Mouse (Mus musculus): Measurements from ENCODE around the gene Mtf2. TPM values are rescaled to one million over a fixed set of nuclear protein-coding genes. Genes with fewer than 3 reads are reported as not detected.
"Not testable (repeated sequence)": the region's sequence is repeated elsewhere in the genome, so short reads cannot be mapped to it uniquely, and the experiment has no call there.

The Mtf2 gene
- polyA plus RNA-seq, 1 experiment from 2014 or later: 83.8 TPM

DNA sequence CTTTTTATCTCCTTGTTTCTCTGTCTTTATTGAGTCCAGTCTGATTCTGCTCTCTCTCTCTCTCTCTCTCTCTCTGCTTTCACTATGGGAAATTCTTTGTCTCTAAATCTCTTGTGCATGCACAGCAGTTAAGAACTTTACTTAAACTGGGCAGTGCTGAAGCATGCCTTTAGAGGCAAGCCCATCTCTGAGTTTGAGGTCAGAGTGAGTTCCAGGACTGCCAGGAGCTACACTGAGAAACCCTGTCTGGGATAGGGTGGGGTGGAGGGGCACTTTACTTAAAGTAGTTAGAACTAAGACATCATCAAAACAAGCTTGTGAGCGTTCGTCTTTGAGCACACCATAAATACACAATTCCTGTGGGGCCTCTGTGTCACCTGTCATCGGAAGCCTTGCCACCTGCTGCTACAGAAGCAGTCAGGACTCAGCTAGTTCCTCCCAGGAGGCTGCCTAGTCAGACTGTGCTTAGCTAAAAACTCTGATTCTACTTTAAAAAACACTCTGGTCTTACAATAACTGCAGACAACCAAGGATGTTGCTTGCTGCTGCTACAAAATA lies 15.7 kb upstream of the Mtf2 start:
- Histone ChIP-seq H3K4me3 (replicated peaks) (no peak overlapping the region), H3K36me3 (no peaks in the 10 kb centered on the region)
- no peak for ATAC-seq (ENCODE audit: low FRiP score)

DNA sequence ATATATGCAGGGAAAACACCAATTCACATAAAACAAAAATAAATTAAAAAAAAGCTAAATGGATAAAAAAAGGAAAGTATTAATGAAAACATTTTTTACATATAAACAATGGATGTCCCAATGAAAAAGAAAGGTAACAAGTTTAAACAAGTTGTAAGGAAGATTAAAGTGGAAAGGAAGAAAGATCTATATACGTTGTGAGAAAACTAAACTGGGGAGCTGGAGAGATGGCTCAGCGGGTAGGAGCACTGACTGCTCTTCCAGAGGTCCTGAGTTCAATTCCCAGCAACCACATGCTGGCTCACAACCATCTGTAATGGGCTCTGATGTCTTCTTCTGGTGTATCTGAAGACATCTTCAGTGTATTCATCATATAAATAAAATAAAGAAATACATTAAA lies 14.4 kb upstream of the Mtf2 start:
- no peak overlapping the region for H3K27ac ChIP-seq (replicated peaks)
- no peak for ATAC-seq (ENCODE audit: low FRiP score)

More for the DNA sequence above, 15.7 kb upstream of the Mtf2 start:
- Histone ChIP-seq H3K27me3 (replicated peaks) (no peaks in the 10 kb centered on the region), H3K4me1 (no peaks in the 10 kb centered on the region), H3K9ac (replicated peaks) (no peak overlapping the region), H3K27ac (replicated peaks) (no peak overlapping the region), H3K4me2 (no peak overlapping the region), H3K9me3 (replicated peaks) (no peaks in the 10 kb centered on the region)
- WGBS: 8% methylated on average over 3 of the region's 3 CpGs

GRCm38 (mm10) chr5:108051727-108052126 lies 13.7 kb upstream of the Mtf2 start:
- H3K9ac ChIP-seq (replicated peaks); H3K4me2 ChIP-seq; H3K27me3 ChIP-seq (replicated peaks); H3K4me1 ChIP-seq; ATAC-seq (ENCODE audit: low FRiP score); H3K9me3 ChIP-seq (replicated peaks); H3K4me3 ChIP-seq (replicated peaks); H3K27ac ChIP-seq (replicated peaks); H3K36me3 ChIP-seq: not testable (repeated sequence)
- 95% methylated on average over 9 of the region's 9 CpGs for WGBS

More for the DNA sequence above, 14.4 kb upstream of the Mtf2 start:
- no peak overlapping the region for H3K4me3 ChIP-seq (replicated peaks)
- WGBS: 85% methylated on average over 2 of the region's 2 CpGs
- H3K9me3 ChIP-seq (replicated peaks): no peaks in the 10 kb centered on the region
- no peak overlapping the region for H3K9ac ChIP-seq (replicated peaks)
- no peaks in the 10 kb centered on the region for H3K4me1 ChIP-seq
- no peak overlapping the region for H3K4me2 ChIP-seq
- H3K27me3 ChIP-seq (replicated peaks): no peaks in the 10 kb centered on the region
- no peaks in the 10 kb centered on the region for H3K36me3 ChIP-seq

GRCm38 (mm10) chr5:108052200-108052599 lies 13.3 kb upstream of the Mtf2 start:
- Histone ChIP-seq H3K4me2 (no peak overlapping the region), H3K4me3 (replicated peaks) (no peak overlapping the region), H3K9me3 (replicated peaks) (no peaks in the 10 kb centered on the region), H3K4me1 (no peaks in the 10 kb centered on the region), H3K27ac (replicated peaks) (no peak overlapping the region), H3K27me3 (replicated peaks) (no peaks in the 10 kb centered on the region), H3K9ac (replicated peaks) (no peak overlapping the region), H3K36me3 (no peaks in the 10 kb centered on the region)
- ATAC-seq (ENCODE audit: low FRiP score): no peak
- WGBS: 89% methylated on average over 1 of the region's 1 CpGs

DNA sequence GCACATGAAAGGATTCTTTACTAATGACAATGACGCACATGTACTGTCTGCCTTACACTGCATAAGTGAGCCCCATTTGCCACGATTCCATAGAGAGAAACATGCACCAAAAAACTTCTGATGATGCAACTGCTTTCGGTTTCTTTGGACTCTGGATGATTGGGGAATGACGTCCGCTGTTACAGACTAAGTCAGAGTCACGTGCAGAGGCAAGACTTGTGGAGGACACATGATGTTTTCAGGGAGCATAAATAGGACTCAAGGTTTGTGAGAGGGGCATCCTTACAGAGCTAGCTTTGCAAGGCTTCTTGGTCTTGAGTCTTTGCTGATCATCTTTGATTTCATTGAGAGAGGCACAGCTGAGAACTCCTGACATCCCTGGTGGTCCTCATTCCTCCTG lies 11.9 kb upstream of the Mtf2 start:
- no peak overlapping the region for H3K27ac ChIP-seq (replicated peaks)
- no peak overlapping the region for H3K9ac ChIP-seq (replicated peaks)
- no peak for ATAC-seq (ENCODE audit: low FRiP score)
- no peaks in the 10 kb centered on the region for H3K27me3 ChIP-seq (replicated peaks)
- no peak overlapping the region for H3K4me3 ChIP-seq (replicated peaks)
- no peaks in the 10 kb centered on the region for H3K36me3 ChIP-seq
- H3K4me1 ChIP-seq: no peaks in the 10 kb centered on the region
- 94% methylated on average over 6 of the region's 6 CpGs for WGBS
- no peak overlapping the region for H3K4me2 ChIP-seq
- no peaks in the 10 kb centered on the region for H3K9me3 ChIP-seq (replicated peaks)

GRCm38 (mm10) chr5:108060413-108060812 lies 5.1 kb upstream of the Mtf2 start:
- Histone ChIP-seq H3K27me3 (replicated peaks) (no peaks in the 10 kb centered on the region), H3K36me3 (no peaks in the 10 kb centered on the region), H3K9ac (replicated peaks) (no peak overlapping the region), H3K4me3 (replicated peaks) (no peak overlapping the region), H3K9me3 (replicated peaks) (no peaks in the 10 kb centered on the region), H3K27ac (replicated peaks) (no peak overlapping the region), H3K4me1 (peaks cover 3% of the 10 kb centered on the region), H3K4me2 (no peak overlapping the region)
- no peak for ATAC-seq (ENCODE audit: low FRiP score)
- WGBS: 93% methylated on average over 9 of the region's 9 CpGs

DNA sequence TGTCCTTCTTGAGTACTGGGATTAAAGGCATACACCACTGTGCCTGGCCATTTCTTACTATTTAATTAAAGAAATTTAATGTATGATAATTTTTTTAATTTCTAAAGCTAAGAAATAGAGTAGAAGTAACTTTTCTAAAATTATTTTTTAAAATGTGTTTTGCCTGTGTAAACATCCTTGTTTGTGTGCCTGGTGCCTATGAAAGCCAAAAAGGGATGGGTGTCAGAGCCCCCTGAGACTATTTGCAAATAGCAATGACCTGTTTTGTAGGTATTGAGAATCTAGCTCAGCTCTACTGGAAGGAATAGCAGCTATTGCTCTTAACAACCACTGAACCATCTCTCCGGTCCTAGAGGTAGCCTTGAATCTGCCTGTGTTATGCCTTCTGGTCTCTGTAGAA lies 6.8 kb downstream of the Mtf2 start:
- Histone ChIP-seq H3K27ac (replicated peaks) (no peak overlapping the region), H3K4me3 (replicated peaks) (no peak overlapping the region), H3K36me3 (peaks cover 39% of the 10 kb centered on the region), H3K27me3 (replicated peaks) (no peaks in the 10 kb centered on the region), H3K4me1 (peaks cover 8% of the 10 kb centered on the region), H3K4me2 (no peak overlapping the region), H3K9me3 (replicated peaks) (no peaks in the 10 kb centered on the region), H3K9ac (replicated peaks) (no peak overlapping the region)
- ATAC-seq (ENCODE audit: low FRiP score): no peak
- WGBS: 100% methylated on average over 1 of the region's 1 CpGs

- no peak for ATAC-seq (ENCODE audit: low FRiP score)
- Histone ChIP-seq H3K27me3 (replicated peaks) (no peaks in the 10 kb centered on the region), H3K9me3 (replicated peaks) (no peaks in the 10 kb centered on the region), H3K4me3 (replicated peaks) (no peak overlapping the region), H3K36me3 (peaks cover 30% of the 10 kb centered on the region), H3K4me1 (no peaks in the 10 kb centered on the region), H3K9ac (replicated peaks) (no peak overlapping the region), H3K4me2 (no peak overlapping the region), H3K27ac (replicated peaks) (no peak overlapping the region)
These were observed 10.8 kb downstream of the Mtf2 start for GRCm38 (mm10) chr5:108076241-108076640.

GRCm38 (mm10) chr5:108076833-108077540 lies 11.5 kb downstream of the Mtf2 start:
- H3K27ac ChIP-seq (replicated peaks): no peak overlapping the region
- H3K36me3 ChIP-seq: peaks cover 32% of the 10 kb centered on the region
- no peaks in the 10 kb centered on the region for H3K9me3 ChIP-seq (replicated peaks)
- no peak overlapping the region for H3K4me2 ChIP-seq
- H3K4me1 ChIP-seq: no peaks in the 10 kb centered on the region
- ATAC-seq (ENCODE audit: low FRiP score): no peak
- WGBS: 40% methylated on average over 6 of the region's 6 CpGs
- H3K27me3 ChIP-seq (replicated peaks): no peaks in the 10 kb centered on the region
- H3K4me3 ChIP-seq (replicated peaks): no peak overlapping the region
- no peak overlapping the region for H3K9ac ChIP-seq (replicated peaks)

DNA sequence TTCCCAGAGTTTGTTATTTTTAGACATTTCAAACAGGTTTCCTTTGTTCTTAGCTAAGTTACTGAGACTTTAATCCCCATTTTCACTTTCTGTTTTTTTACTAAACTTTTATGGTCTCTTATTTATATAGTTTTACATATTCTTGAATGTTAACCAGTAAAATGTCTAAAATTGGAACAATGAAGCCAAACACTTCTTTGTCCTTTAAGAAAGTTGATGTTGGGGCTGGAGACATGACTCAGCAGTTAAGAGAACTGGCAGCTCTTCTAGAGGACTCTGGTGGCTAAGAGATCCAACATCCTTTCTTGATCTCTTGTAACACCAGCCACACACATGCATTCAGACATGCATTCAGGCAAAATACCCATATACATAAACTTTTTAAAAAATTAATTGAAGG lies 14.1 kb downstream of the Mtf2 start:
- no peak overlapping the region for H3K9ac ChIP-seq (replicated peaks)
- H3K9me3 ChIP-seq (replicated peaks): no peaks in the 10 kb centered on the region
- H3K27ac ChIP-seq (replicated peaks): no peak overlapping the region
- ATAC-seq (ENCODE audit: low FRiP score): no peak
- peaks cover 42% of the 10 kb centered on the region for H3K36me3 ChIP-seq
- H3K4me1 ChIP-seq: no peaks in the 10 kb centered on the region
- H3K4me3 ChIP-seq (replicated peaks): no peak overlapping the region
- no peak overlapping the region for H3K4me2 ChIP-seq
- H3K27me3 ChIP-seq (replicated peaks): no peaks in the 10 kb centered on the region

DNA sequence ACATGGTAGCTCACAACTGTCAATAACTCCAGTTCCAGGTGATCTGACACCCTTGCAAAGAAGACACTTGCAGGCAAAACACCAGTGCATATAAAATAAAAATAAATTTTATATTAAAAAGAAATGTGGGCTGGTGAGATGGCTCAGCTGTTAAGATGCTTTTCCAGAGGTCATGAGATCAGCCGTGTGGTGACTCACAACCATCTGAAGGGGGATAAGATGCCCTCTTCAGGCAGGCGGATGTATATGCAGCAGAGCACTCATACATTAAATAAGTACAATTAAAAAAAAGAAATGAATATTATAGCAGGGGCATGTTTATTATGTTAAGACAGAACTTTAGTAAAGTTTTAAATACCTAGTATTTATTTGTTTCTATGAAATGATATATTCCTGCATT lies 16.9 kb downstream of the Mtf2 start:
- no peak overlapping the region for H3K4me3 ChIP-seq (replicated peaks)
- H3K9me3 ChIP-seq (replicated peaks): no peaks in the 10 kb centered on the region
- peaks cover 44% of the 10 kb centered on the region for H3K36me3 ChIP-seq
- H3K9ac ChIP-seq (replicated peaks): no peak overlapping the region
- 48% methylated on average over 2 of the region's 2 CpGs for WGBS
- H3K27ac ChIP-seq (replicated peaks): no peak overlapping the region
- no peaks in the 10 kb centered on the region for H3K4me1 ChIP-seq
- H3K4me2 ChIP-seq: no peak overlapping the region
- no peaks in the 10 kb centered on the region for H3K27me3 ChIP-seq (replicated peaks)
- no peak for ATAC-seq (ENCODE audit: low FRiP score)

- 96% methylated on average over 2 of the region's 2 CpGs for WGBS
- H3K4me2 ChIP-seq: no peak overlapping the region
- peaks cover 53% of the 10 kb centered on the region for H3K36me3 ChIP-seq
- no peaks in the 10 kb centered on the region for H3K4me1 ChIP-seq
- no peak for ATAC-seq (ENCODE audit: low FRiP score)
- no peaks in the 10 kb centered on the region for H3K27me3 ChIP-seq (replicated peaks)
- H3K4me3 ChIP-seq (replicated peaks): no peak overlapping the region
- no peaks in the 10 kb centered on the region for H3K9me3 ChIP-seq (replicated peaks)
- H3K9ac ChIP-seq (replicated peaks): no peak overlapping the region
- no peak overlapping the region for H3K27ac ChIP-seq (replicated peaks)
These were observed 20.0 kb downstream of the Mtf2 start for GRCm38 (mm10) chr5:108085440-108085839.

Data from neural tube, embryonic 15.5 days (tissue).